Mouse (Mus musculus): ENCODE data around the gene Kif6.

Kif6 gene

GRCm38 (mm10) chr17:49614577-49615235 is at the start of gene Kif6:
Kif6 (plus strand) TSS chr17:49615136.
- DNase-seq (ENCODE audit: low read depth in 2 of 2, low spot score in 2 of 2): no peak

- DNase-seq (ENCODE audit: low read depth in 2 of 2, low spot score in 2 of 2): no peak
Observed at GRCm38 (mm10) chr17:49568717-49569116, 46.2 kb upstream of the Kif6 start.

- no peak for DNase-seq (ENCODE audit: low read depth in 2 of 2, low spot score in 2 of 2)
Observed at GRCm38 (mm10) chr17:49577321-49577720, 37.6 kb upstream of the Kif6 start.

- no peak for DNase-seq (ENCODE audit: low read depth in 2 of 2, low spot score in 2 of 2)
Observed at GRCm38 (mm10) chr17:49582471-49582870, 32.5 kb upstream of the Kif6 start.

GRCm38 (mm10) chr17:49590051-49590450 is 24.9 kb upstream of the Kif6 start:
- no peak for DNase-seq (ENCODE audit: low read depth in 2 of 2, low spot score in 2 of 2)

GRCm38 (mm10) chr17:49605397-49605796 is 9.5 kb upstream of the Kif6 start:
- no peak for DNase-seq (ENCODE audit: low read depth in 2 of 2, low spot score in 2 of 2)

- no peak for DNase-seq (ENCODE audit: low read depth in 2 of 2, low spot score in 2 of 2)
Observed at GRCm38 (mm10) chr17:49607351-49608027, 7.4 kb upstream of the Kif6 start.

- DNase-seq (ENCODE audit: low read depth in 2 of 2, low spot score in 2 of 2): no peak
Observed at GRCm38 (mm10) chr17:49610296-49610695, 4.6 kb upstream of the Kif6 start.

GRCm38 (mm10) chr17:49615241-49615651 is 310 bp downstream of the Kif6 start:
- no peak for DNase-seq (ENCODE audit: low read depth in 2 of 2, low spot score in 2 of 2)

GRCm38 (mm10) chr17:49624572-49624971 is 9.6 kb downstream of the Kif6 start:
- no peak for DNase-seq (ENCODE audit: low read depth in 2 of 2, low spot score in 2 of 2)

- no peak for DNase-seq (ENCODE audit: low read depth in 2 of 2, low spot score in 2 of 2)
Observed at GRCm38 (mm10) chr17:49627011-49627794, 12.3 kb downstream of the Kif6 start.

- DNase-seq (ENCODE audit: low read depth in 2 of 2, low spot score in 2 of 2): no peak
Observed at GRCm38 (mm10) chr17:49628875-49629274, 13.9 kb downstream of the Kif6 start.

GRCm38 (mm10) chr17:49633041-49633440 is 18.1 kb downstream of the Kif6 start:
- DNase-seq (ENCODE audit: low read depth in 2 of 2, low spot score in 2 of 2): no peak

GRCm38 (mm10) chr17:49641903-49642302 is 27.0 kb downstream of the Kif6 start:
- no peak for DNase-seq (ENCODE audit: low read depth in 2 of 2, low spot score in 2 of 2)

- no peak for DNase-seq (ENCODE audit: low read depth in 2 of 2, low spot score in 2 of 2)
Observed at GRCm38 (mm10) chr17:49642336-49642735, 27.4 kb downstream of the Kif6 start.

GRCm38 (mm10) chr17:49642889-49643490 is 28.1 kb downstream of the Kif6 start:
- no peak for DNase-seq (ENCODE audit: low read depth in 2 of 2, low spot score in 2 of 2)

- no peak for DNase-seq (ENCODE audit: low read depth in 2 of 2, low spot score in 2 of 2)
Observed at GRCm38 (mm10) chr17:49646267-49646666, 31.3 kb downstream of the Kif6 start.

- no peak for DNase-seq (ENCODE audit: low read depth in 2 of 2, low spot score in 2 of 2)
Observed at GRCm38 (mm10) chr17:49648970-49649369, 34.0 kb downstream of the Kif6 start.

- no peak for DNase-seq (ENCODE audit: low read depth in 2 of 2, low spot score in 2 of 2)
Observed at GRCm38 (mm10) chr17:49649394-49649793, 34.5 kb downstream of the Kif6 start.

GRCm38 (mm10) chr17:49650366-49650765 is 35.4 kb downstream of the Kif6 start:
- no peak for DNase-seq (ENCODE audit: low read depth in 2 of 2, low spot score in 2 of 2)

- no peak for DNase-seq (ENCODE audit: low read depth in 2 of 2, low spot score in 2 of 2)
Observed at GRCm38 (mm10) chr17:49652357-49652756, 37.4 kb downstream of the Kif6 start.

- DNase-seq (ENCODE audit: low read depth in 2 of 2, low spot score in 2 of 2): no peak
Observed at GRCm38 (mm10) chr17:49652800-49653199, 37.9 kb downstream of the Kif6 start.
